16 mouse cellular contexts compared by ENCODE assay signal in the genomic region with DNA sequence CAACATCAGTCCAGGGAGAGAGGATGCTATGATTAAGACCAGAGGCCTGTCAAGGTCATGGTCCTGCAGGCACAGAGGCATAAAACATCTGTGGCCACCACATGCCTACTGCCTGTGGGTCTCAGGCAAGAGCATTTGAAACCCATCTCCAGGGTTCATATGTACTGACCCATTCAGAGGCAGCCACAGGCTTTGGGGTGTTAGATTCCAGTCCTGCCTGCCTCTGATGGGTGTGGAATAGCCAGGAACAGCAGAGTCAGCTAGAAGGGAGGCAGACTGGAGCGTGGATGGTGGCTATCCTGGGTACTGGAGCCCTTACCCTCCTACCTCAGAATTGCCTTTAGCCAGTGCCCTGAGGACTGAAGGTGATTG.
DNase-seq lines count a peak whose midpoint lies in the region; ATAC-seq and TF ChIP-seq lines count a peak whose summit lies in the region.
"Had no signal": no experiment of that assay in that cellular context is flagged by ENCODE, and none has a peak within 500 bp of the region (broad histone marks: within the 10 kb centered on the region; RNA-seq: fewer than 3 reads in every experiment).

No protein-coding gene starts in this region.

- no peak overlapping the region for H3K4me3 ChIP-seq in forebrain, embryonic 13.5 days
- no peak overlapping the region for H3K4me3 ChIP-seq in forebrain, embryonic 12.5 days (replicated peaks)
- no peak overlapping the region for H3K4me3 ChIP-seq in kidney, embryonic 16.5 days (ENCODE audit: low read length)
- H3K4me3 ChIP-seq in embryonic facial prominence, embryonic 13.5 days = no peak overlapping the region
- no peak overlapping the region for H3K4me3 ChIP-seq in midbrain, embryonic 12.5 days
- H3K4me3 ChIP-seq in thymus, adult 2 months (ENCODE audit: control insufficient read depth, insufficient read depth, low read length) = no peak overlapping the region
- H3K4me3 ChIP-seq: erythroblast, embryonic 14.5 days; neural tube, embryonic 12.5 days had no signal

- H3K9ac ChIP-seq in forebrain, embryonic 13.5 days = no peak overlapping the region
- H3K9ac ChIP-seq in forebrain, embryonic 12.5 days = no peak overlapping the region
- H3K9ac ChIP-seq in kidney, embryonic 16.5 days (replicated peaks; ENCODE audit: low read length) = no peak overlapping the region; the same call in 1 of the 2 replicates
- 0 out of 2 replicates have a peak overlapping the region, but pooled peaks have one; percentile 32 for H3K9ac ChIP-seq in embryonic facial prominence, embryonic 13.5 days
- H3K9ac ChIP-seq in midbrain, embryonic 12.5 days (replicated peaks) = no peak overlapping the region
- H3K9ac ChIP-seq: neural tube, embryonic 12.5 days had no signal

- no peaks in the 10 kb centered on the region for H3K27me3 ChIP-seq in forebrain, embryonic 13.5 days
- H3K27me3 ChIP-seq in forebrain, embryonic 12.5 days = no peaks in the 10 kb centered on the region
- no peaks in the 10 kb centered on the region for H3K27me3 ChIP-seq in kidney, embryonic 16.5 days (ENCODE audit: insufficient read depth, low read length)
- no peaks in the 10 kb centered on the region for H3K27me3 ChIP-seq in embryonic facial prominence, embryonic 13.5 days
- no peaks in the 10 kb centered on the region for H3K27me3 ChIP-seq in midbrain, embryonic 12.5 days
- no peaks in the 10 kb centered on the region for H3K27me3 ChIP-seq in thymus, adult 2 months (ENCODE audit: control insufficient read depth, insufficient read depth, low read length)
- H3K27me3 ChIP-seq: neural tube, embryonic 12.5 days had no signal

- no peaks in the 10 kb centered on the region for H3K9me3 ChIP-seq in forebrain, embryonic 13.5 days (replicated peaks)
- no peaks in the 10 kb centered on the region for H3K9me3 ChIP-seq in forebrain, embryonic 12.5 days
- no peaks in the 10 kb centered on the region for H3K9me3 ChIP-seq in kidney, embryonic 16.5 days (ENCODE audit: low read length)
- no peaks in the 10 kb centered on the region for H3K9me3 ChIP-seq in embryonic facial prominence, embryonic 13.5 days
- H3K9me3 ChIP-seq in midbrain, embryonic 12.5 days = no peaks in the 10 kb centered on the region
- H3K9me3 ChIP-seq: neural tube, embryonic 12.5 days had no signal

- ATAC-seq in forebrain, embryonic 13.5 days = no peak
- no peak for ATAC-seq in forebrain, embryonic 12.5 days (ENCODE audit: low FRiP score)
- peak; percentile 43 for ATAC-seq in kidney, embryonic 16.5 days (ENCODE audit: low FRiP score, low TSS enrichment)
- no peak for ATAC-seq in embryonic facial prominence, embryonic 13.5 days (ENCODE audit: insufficient number of reproducible peaks, insufficient read depth, low FRiP score, low TSS enrichment, low read depth)
- no peak for ATAC-seq in midbrain, embryonic 12.5 days (ENCODE audit: low FRiP score, low read depth)

- H3K27ac ChIP-seq in forebrain, embryonic 13.5 days = 0 out of 2 replicates have a peak overlapping the region, but pooled peaks have one; percentile 4
- H3K27ac ChIP-seq in forebrain, embryonic 12.5 days = no peak overlapping the region
- H3K27ac ChIP-seq in kidney, embryonic 16.5 days (ENCODE audit: low read length) = no peak overlapping the region
- H3K27ac ChIP-seq in embryonic facial prominence, embryonic 13.5 days = no peak overlapping the region
- peak overlapping the region; percentile 35; the same call in 1 of the 2 replicates for H3K27ac ChIP-seq in midbrain, embryonic 12.5 days (replicated peaks)
- no peak overlapping the region for H3K27ac ChIP-seq in thymus, adult 2 months (ENCODE audit: control insufficient read depth, insufficient read depth, low read length)
- H3K27ac ChIP-seq: neural tube, embryonic 12.5 days had no signal

- no peak for DNase-seq in kidney, postnatal 4 days
- DNase-seq in urinary bladder, adult 2 months (ENCODE audit: low spot score) = no peak
- DNase-seq in thymus, adult 2 months = no peak
- DNase-seq: adrenal gland, adult 8-10 months; gastrocnemius, postnatal 10 days; heart, postnatal 14 days; kidney, postnatal 14 days; lung, adult 2 months; right cerebral cortex, postnatal 4 days had no signal

- no peak for TF ChIP-seq CTCF in thymus, adult 2 months (IDR thresholded peaks at IDR 0.05; ENCODE audit: borderline replicate concordance, control insufficient read depth, extremely low read depth, insufficient read depth, low read length, poor library complexity)

- no peaks in the 10 kb centered on the region for H3K36me3 ChIP-seq in forebrain, embryonic 13.5 days (ENCODE audit: poor library complexity, severe bottlenecking)
- H3K36me3 ChIP-seq in forebrain, embryonic 12.5 days (replicated peaks) = no peaks in the 10 kb centered on the region
- no peaks in the 10 kb centered on the region for H3K36me3 ChIP-seq in kidney, embryonic 16.5 days (ENCODE audit: insufficient read depth, low read length)
- H3K36me3 ChIP-seq in embryonic facial prominence, embryonic 13.5 days = no peaks in the 10 kb centered on the region
- H3K36me3 ChIP-seq in midbrain, embryonic 12.5 days = no peaks in the 10 kb centered on the region
- H3K36me3 ChIP-seq in thymus, adult 2 months (ENCODE audit: control insufficient read depth, insufficient read depth, low read length) = no peaks in the 10 kb centered on the region
- H3K36me3 ChIP-seq: neural tube, embryonic 12.5 days had no signal

- WGBS in forebrain, embryonic 13.5 days = 64% methylated on average over 1 of the region's 1 CpGs
- 84% methylated on average over 1 of the region's 1 CpGs for WGBS in forebrain, embryonic 12.5 days
- WGBS in kidney, embryonic 16.5 days = 52% methylated on average over 1 of the region's 1 CpGs
- 61% methylated on average over 1 of the region's 1 CpGs for WGBS in embryonic facial prominence, embryonic 13.5 days
- 94% methylated on average over 1 of the region's 1 CpGs for WGBS in midbrain, embryonic 12.5 days
- WGBS in thymus, adult 2 months = 91% methylated on average over 1 of the region's 1 CpGs

- TF ChIP-seq POLR2A in thymus, adult 2 months (IDR thresholded peaks at IDR 0.05; ENCODE audit: control insufficient read depth, extremely low read depth, insufficient read depth, low read length, poor library complexity) = no peak

- H3K4me1 ChIP-seq in forebrain, embryonic 13.5 days = peaks cover 47% of the 10 kb centered on the region
- H3K4me1 ChIP-seq in forebrain, embryonic 12.5 days = peaks cover 34% of the 10 kb centered on the region
- no peaks in the 10 kb centered on the region; the same call in 1 of the 2 replicates for H3K4me1 ChIP-seq in kidney, embryonic 16.5 days (ENCODE audit: insufficient read depth, low read length)
- H3K4me1 ChIP-seq in embryonic facial prominence, embryonic 13.5 days = peaks cover 13% of the 10 kb centered on the region
- H3K4me1 ChIP-seq in midbrain, embryonic 12.5 days = peaks cover 35% of the 10 kb centered on the region
- no peaks in the 10 kb centered on the region for H3K4me1 ChIP-seq in thymus, adult 2 months (replicated peaks; ENCODE audit: control insufficient read depth, insufficient read depth, low read length)

- H3K4me2 ChIP-seq in forebrain, embryonic 13.5 days = no peak overlapping the region
- no peak overlapping the region for H3K4me2 ChIP-seq in forebrain, embryonic 12.5 days
- H3K4me2 ChIP-seq in kidney, embryonic 16.5 days (replicated peaks; ENCODE audit: low read depth, low read length) = no peak overlapping the region
- no peak overlapping the region for H3K4me2 ChIP-seq in embryonic facial prominence, embryonic 13.5 days
- no peak overlapping the region for H3K4me2 ChIP-seq in midbrain, embryonic 12.5 days (replicated peaks)
- H3K4me2 ChIP-seq: neural tube, embryonic 12.5 days had no signal

Comparison
In these comparisons a context has a peak if more than half of its experiments do, and no peak if none do; other contexts are left out.
1. H3K27ac ChIP-seq: peak in forebrain, embryonic 13.5 days (single experiment) and midbrain, embryonic 12.5 days (single experiment); none in forebrain, embryonic 12.5 days (single experiment), kidney, embryonic 16.5 days (single experiment), embryonic facial prominence, embryonic 13.5 days (single experiment) and thymus, adult 2 months (single experiment).